8 mouse cellular contexts compared by ENCODE assay signal in the genomic region with DNA sequence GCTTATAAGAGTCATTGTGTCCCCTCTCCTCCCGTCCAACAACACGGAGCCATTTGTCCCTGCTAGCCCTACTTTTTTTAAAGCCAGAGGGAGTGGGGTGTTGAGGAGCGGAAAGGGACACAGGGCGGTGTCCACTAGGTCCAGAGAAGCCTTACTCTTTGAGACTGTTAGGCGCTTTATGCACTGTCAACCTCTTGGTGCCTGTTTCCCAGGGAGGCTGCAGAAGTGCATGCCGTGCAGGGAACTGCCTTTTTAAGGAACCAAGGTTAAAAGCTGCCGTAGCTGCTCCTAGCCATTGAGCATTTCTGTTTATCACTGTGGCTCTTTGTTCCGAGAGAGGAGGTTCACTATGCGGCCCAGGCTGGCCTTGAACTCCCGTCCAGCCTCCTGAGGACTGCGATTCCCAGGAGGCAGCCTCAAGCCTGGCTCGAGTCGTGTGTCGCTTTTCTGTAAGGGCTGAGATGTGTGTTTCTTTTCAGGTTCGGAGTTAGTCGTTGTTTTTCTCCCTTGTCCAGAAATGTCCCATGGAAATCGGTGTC. TPM values are rescaled to one million over a fixed set of nuclear protein-coding genes. Genes with fewer than 3 reads are reported as not detected.
DNase-seq lines count a peak whose midpoint lies in the region; ATAC-seq lines count a peak whose summit lies in the region.

No protein-coding gene starts in this region.

- DNase-seq in heart, postnatal 10 days: no peak
- peak; percentile 65 for DNase-seq in adrenal gland, postnatal 14 days
- no peak for DNase-seq in hindbrain, embryonic 10.5 days (ENCODE audit: low spot score)
- DNase-seq in retina, embryonic 14.5 days (ENCODE audit: low spot score): no peak
- no peak for DNase-seq in spleen, adult 18-20 months
- no peak for DNase-seq in c-Kit-positive CD71-positive TER-119-positive erythroid progenitor cells, embryonic 14.5 days (ENCODE audit: low spot score)

- H3K9me3 ChIP-seq in heart, embryonic 11.5 days (replicated peaks; ENCODE audit: control insufficient read depth, low read length): no peaks in the 10 kb centered on the region
- H3K9me3 ChIP-seq in hindbrain, embryonic 10.5 days: no peaks in the 10 kb centered on the region

- peaks cover 9% of the 10 kb centered on the region; the same call in 1 of the 2 replicates for H3K4me1 ChIP-seq in heart, embryonic 11.5 days (ENCODE audit: control insufficient read depth, insufficient read depth, low read length)
- H3K4me1 ChIP-seq in hindbrain, embryonic 10.5 days (replicated peaks): peaks cover 33% of the 10 kb centered on the region

- no peak overlapping the region for H3K27ac ChIP-seq in heart, embryonic 11.5 days (ENCODE audit: low read depth, low read length)
- H3K27ac ChIP-seq in hindbrain, embryonic 10.5 days: peak overlapping the region; percentile 99

- no peak for ATAC-seq in heart, embryonic 11.5 days (replicated peaks; ENCODE audit: insufficient number of reproducible peaks, low FRiP score, low TSS enrichment)
- peak; percentile 36 for ATAC-seq in megakaryocyte, adult 5-6 weeks (ENCODE audit: poor library complexity, severe bottlenecking)

- 66% methylated on average over 17 of the region's 17 CpGs for WGBS in heart, embryonic 11.5 days (ENCODE audit: insufficient replicate concordance)
- WGBS in hindbrain, embryonic 10.5 days: 57% methylated on average over 17 of the region's 17 CpGs

- peak overlapping the region; percentile 96 for H3K4me3 ChIP-seq in heart, embryonic 11.5 days (ENCODE audit: low read depth, low read length)
- peak overlapping the region; percentile 99 for H3K4me3 ChIP-seq in hindbrain, embryonic 10.5 days

- peak overlapping the region; percentile 52; the same call in 1 of the 2 replicates for H3K9ac ChIP-seq in heart, embryonic 11.5 days (ENCODE audit: low read depth, low read length)

- 0 out of 2 replicates have a peak, but pooled peaks cover 9% of the 10 kb centered on the region for H3K36me3 ChIP-seq in heart, embryonic 11.5 days (ENCODE audit: control insufficient read depth, insufficient read depth, low read length)
- H3K36me3 ChIP-seq in hindbrain, embryonic 10.5 days: peaks cover 46% of the 10 kb centered on the region

- no peaks in the 10 kb centered on the region for H3K27me3 ChIP-seq in heart, embryonic 11.5 days (ENCODE audit: control insufficient read depth, insufficient read depth, low read length)
- no peaks in the 10 kb centered on the region for H3K27me3 ChIP-seq in hindbrain, embryonic 10.5 days (ENCODE audit: insufficient read depth, poor library complexity, severe bottlenecking)

- intact Hi-C loops in heart, postnatal 10 days (cut with DNase I): no loop called here

- H3K4me2 ChIP-seq in heart, embryonic 11.5 days: peak overlapping the region; percentile 85

RNA-seq across cellular contexts. Expression of a gene that starts 1.7 kb away (rescaled TPM):
- 46.2 and 52.8 TPM in 2 replicates for polyA plus RNA-seq in heart, embryonic 11.5 days (2014; fragmentation: Nextera tagmentation; extraction: Ambion mirVana)
- 10 to 100 TPM; 47.4 to 55.5 TPM for total RNA-seq in heart, postnatal 10 days (2021)
- 77.8 and 121 TPM in 2 replicates for total RNA-seq in adrenal gland, postnatal 14 days (2021)
- 103 and 117 TPM in 2 replicates for polyA plus RNA-seq in hindbrain, embryonic 10.5 days (2016; fragmentation: Nextera tagmentation; extraction: Ambion mirVana)
- total RNA-seq in megakaryocyte, adult 5-6 weeks (2015): 2.0 and 3.1 TPM in 2 replicates
- 4.2 and 4.8 TPM in 2 replicates for total RNA-seq in megakaryocyte, adult 5-6 weeks (2017)

RNA-seq across cellular contexts. Expression of a gene that starts 49.3 kb away (rescaled TPM):
- 17.9 and 21.3 TPM in 2 replicates for polyA plus RNA-seq in heart, embryonic 11.5 days (2014; fragmentation: Nextera tagmentation; extraction: Ambion mirVana)
- total RNA-seq in heart, postnatal 10 days (2021): 100 to 1,000 TPM; 111 to 112 TPM
- total RNA-seq in adrenal gland, postnatal 14 days (2021): 78.8 and 80.8 TPM in 2 replicates
- polyA plus RNA-seq in hindbrain, embryonic 10.5 days (2016; fragmentation: Nextera tagmentation; extraction: Ambion mirVana): 0.45 and 0.55 TPM in 2 replicates
- 1.8 and 4.2 TPM in 2 replicates for total RNA-seq in megakaryocyte, adult 5-6 weeks (2015)
- 2.2 and 2.4 TPM in 2 replicates for total RNA-seq in megakaryocyte, adult 5-6 weeks (2017)

Comparison
In these comparisons a context has a peak if more than half of its experiments do, and no peak if none do; other contexts are left out.
1. RNA of a gene that starts 1.7 kb away (total RNA-seq): 77.8 to 121 TPM in adrenal gland, postnatal 14 days and 47.4 to 55.5 TPM in heart, postnatal 10 days; 2.0 to 4.8 TPM in megakaryocyte, adult 5-6 weeks; every median in the first group is over 4 times any median in the second.
2. RNA of a gene that starts 49.3 kb away (total RNA-seq): 111 to 112 TPM in heart, postnatal 10 days and 78.8 to 80.8 TPM in adrenal gland, postnatal 14 days; 1.8 to 4.2 TPM in megakaryocyte, adult 5-6 weeks; every median in the first group is over 10 times any median in the second.